ENCODE assay signal across 13 mouse cellular contexts in genomic region chr13:25829146-25829924, GRCm38 (mm10).
DNase-seq lines count a peak whose midpoint lies in the region; ATAC-seq and TF ChIP-seq lines count a peak whose summit lies in the region.
"Had no signal": no experiment of that assay in that cellular context is flagged by ENCODE, and none has a peak within 500 bp of the region (broad histone marks: within the 10 kb centered on the region; RNA-seq: fewer than 3 reads in every experiment).

No protein-coding gene starts in this region.

- no peaks in the 10 kb centered on the region for H3K27me3 ChIP-seq in embryonic facial prominence, embryonic 14.5 days (replicated peaks; ENCODE audit: control insufficient read depth, insufficient read depth, low read length)
- H3K27me3 ChIP-seq in limb, embryonic 14.5 days (ENCODE audit: control insufficient read depth, insufficient read depth, low read length), result no peaks in the 10 kb centered on the region
- no peaks in the 10 kb centered on the region for H3K27me3 ChIP-seq in hindbrain, embryonic 16.5 days (replicated peaks; ENCODE audit: control insufficient read depth, insufficient read depth, low read length)
- H3K27me3 ChIP-seq: liver, embryonic 15.5 days had no signal

- no peak for TF ChIP-seq POLR2A in limb, embryonic 14.5 days (IDR thresholded peaks at IDR 0.05; ENCODE audit: borderline replicate concordance, extremely low read depth, insufficient read depth, insufficient read length)

- H3K9ac ChIP-seq in embryonic facial prominence, embryonic 14.5 days (ENCODE audit: low read depth, low read length), result no peak overlapping the region
- no peak overlapping the region for H3K9ac ChIP-seq in limb, embryonic 14.5 days (ENCODE audit: low read depth, low read length, severe bottlenecking)
- H3K9ac ChIP-seq in hindbrain, embryonic 16.5 days (ENCODE audit: low read depth, low read length), result no peak overlapping the region
- H3K9ac ChIP-seq: liver, embryonic 15.5 days had no signal

- no peak overlapping the region for H3K4me3 ChIP-seq in embryonic facial prominence, embryonic 14.5 days (ENCODE audit: low read depth, low read length)
- H3K4me3 ChIP-seq in limb, embryonic 14.5 days (replicated peaks; ENCODE audit: low read length), result no peak overlapping the region
- H3K4me3 ChIP-seq in hindbrain, embryonic 16.5 days (ENCODE audit: low read length), result no peak overlapping the region
- H3K4me3 ChIP-seq: liver, embryonic 15.5 days; midbrain, embryonic 10.5 days had no signal

- ATAC-seq in embryonic facial prominence, embryonic 14.5 days (ENCODE audit: low read depth), result peak; percentile 83
- ATAC-seq in limb, embryonic 14.5 days (ENCODE audit: low FRiP score, low read depth), result peak; percentile 78
- no peak for ATAC-seq in hindbrain, embryonic 16.5 days
- ATAC-seq: inflammation-experienced regulatory T-cells, adult 6 months had no signal

- H3K36me3 ChIP-seq in embryonic facial prominence, embryonic 14.5 days (ENCODE audit: control insufficient read depth, insufficient read depth, low read length), result no peaks in the 10 kb centered on the region
- no peaks in the 10 kb centered on the region for H3K36me3 ChIP-seq in limb, embryonic 14.5 days (ENCODE audit: control insufficient read depth, insufficient read depth, low read length)
- no peaks in the 10 kb centered on the region for H3K36me3 ChIP-seq in hindbrain, embryonic 16.5 days (ENCODE audit: control insufficient read depth, insufficient read depth, low read length)
- H3K36me3 ChIP-seq: liver, embryonic 15.5 days; midbrain, embryonic 10.5 days had no signal

- H3K4me2 ChIP-seq in embryonic facial prominence, embryonic 14.5 days (ENCODE audit: low read depth, low read length), result peak overlapping the region; percentile 38
- H3K4me2 ChIP-seq in limb, embryonic 14.5 days (replicated peaks; ENCODE audit: low read depth, low read length, severe bottlenecking), result peak overlapping the region; percentile 5; the same call in 1 of the 2 replicates
- H3K4me2 ChIP-seq in hindbrain, embryonic 16.5 days (ENCODE audit: low read length), result no peak overlapping the region
- H3K4me2 ChIP-seq: liver, embryonic 15.5 days had no signal

- peak overlapping the region; percentile 65 for H3K27ac ChIP-seq in embryonic facial prominence, embryonic 14.5 days (replicated peaks; ENCODE audit: low read depth, low read length)
- peak overlapping the region; percentile 69 for H3K27ac ChIP-seq in limb, embryonic 14.5 days (replicated peaks; ENCODE audit: low read depth, low read length)
- H3K27ac ChIP-seq in hindbrain, embryonic 16.5 days (ENCODE audit: low read depth, low read length), result no peak overlapping the region
- H3K27ac ChIP-seq: liver, embryonic 15.5 days; midbrain, embryonic 10.5 days had no signal

- DNase-seq in embryo, embryonic 10 days (ENCODE audit: low spot score), result peak; percentile 50
- no peak for DNase-seq in embryo, embryonic 9.5 days (ENCODE audit: extremely low spot score)
- peak; percentile 2 to 12 for DNase-seq in kidney, postnatal 4 days
- DNase-seq in kidney, postnatal 36 days, result no peak
- peak; percentile 95 for DNase-seq in embryonic facial prominence, embryonic 14.5 days (ENCODE audit: low spot score)
- peak; percentile 80 for DNase-seq in limb, embryonic 14.5 days (ENCODE audit: low spot score)
- no peak for DNase-seq in frontal cortex, adult 2 months (ENCODE audit: extremely low spot score in 1 of 2, low spot score in 1 of 2)
- DNase-seq: cerebellum, adult 9-10 months; gastrocnemius, postnatal 25 days had no signal

- 20% methylated on average over 8 of the region's 8 CpGs for WGBS in embryonic facial prominence, embryonic 14.5 days
- WGBS in limb, embryonic 14.5 days, result 24% methylated on average over 8 of the region's 8 CpGs
- WGBS in hindbrain, embryonic 16.5 days, result 69% methylated on average over 8 of the region's 8 CpGs

- H3K4me1 ChIP-seq in embryonic facial prominence, embryonic 14.5 days (ENCODE audit: control insufficient read depth, insufficient read depth, low read length), result peaks cover 22% of the 10 kb centered on the region; the same call in 1 of the 2 replicates
- H3K4me1 ChIP-seq in limb, embryonic 14.5 days (ENCODE audit: control insufficient read depth, insufficient read depth, low read length), result peaks cover 20% of the 10 kb centered on the region
- H3K4me1 ChIP-seq in hindbrain, embryonic 16.5 days (ENCODE audit: control insufficient read depth, insufficient read depth, low read depth, low read length), result no peaks in the 10 kb centered on the region
- H3K4me1 ChIP-seq: liver, embryonic 15.5 days; midbrain, embryonic 10.5 days had no signal

- H3K9me3 ChIP-seq in embryonic facial prominence, embryonic 14.5 days (ENCODE audit: control insufficient read depth, low read length), result no peaks in the 10 kb centered on the region
- H3K9me3 ChIP-seq in limb, embryonic 14.5 days (ENCODE audit: control insufficient read depth, low read length), result no peaks in the 10 kb centered on the region
- H3K9me3 ChIP-seq in hindbrain, embryonic 16.5 days (ENCODE audit: control insufficient read depth, low read length), result no peaks in the 10 kb centered on the region
- H3K9me3 ChIP-seq: liver, embryonic 15.5 days; midbrain, embryonic 10.5 days had no signal

Comparison
In these comparisons a context has a peak if more than half of its experiments do, and no peak if none do; other contexts are left out.
1. DNase-seq: peak in embryo, embryonic 10 days (single experiment), kidney, postnatal 4 days (2 of 2), embryonic facial prominence, embryonic 14.5 days (single experiment) and limb, embryonic 14.5 days (single experiment); none in embryo, embryonic 9.5 days (single experiment), kidney, postnatal 36 days (0 of 2) and frontal cortex, adult 2 months (0 of 2).